Mouse (Mus musculus): ENCODE results near the gene Cecr2.
"Not testable (repeated sequence)": the region's sequence is repeated elsewhere in the genome, so short reads cannot be mapped to it uniquely, and the experiment has no call there.

The Cecr2 gene

GRCm38 (mm10) chr6:120665816-120666760 lies at the start of gene Cecr2:
Gene Cecr2 (plus strand): TSS chr6:120666369.
- DNase-seq (ENCODE audit: extremely low spot score, low read depth, low spot score) = no peak

- no peak for DNase-seq (ENCODE audit: extremely low spot score, low read depth, low spot score)
Measured at GRCm38 (mm10) chr6:120617586-120617985, 48.6 kb upstream of the Cecr2 start.

GRCm38 (mm10) chr6:120618518-120619402 lies 47.4 kb upstream of the Cecr2 start:
- DNase-seq (ENCODE audit: extremely low spot score, low read depth, low spot score) = no peak

- no peak for DNase-seq (ENCODE audit: extremely low spot score, low read depth, low spot score)
Measured at GRCm38 (mm10) chr6:120620193-120620592, 46.0 kb upstream of the Cecr2 start.

GRCm38 (mm10) chr6:120625081-120625480 lies 41.1 kb upstream of the Cecr2 start:
- no peak for DNase-seq (ENCODE audit: extremely low spot score, low read depth, low spot score)

- DNase-seq (ENCODE audit: extremely low spot score, low read depth, low spot score) = no peak
Measured at GRCm38 (mm10) chr6:120627096-120627495, 39.1 kb upstream of the Cecr2 start.

- no peak for DNase-seq (ENCODE audit: extremely low spot score, low read depth, low spot score)
Measured at GRCm38 (mm10) chr6:120628963-120629362, 37.2 kb upstream of the Cecr2 start.

- no peak for DNase-seq (ENCODE audit: extremely low spot score, low read depth, low spot score)
Measured at GRCm38 (mm10) chr6:120635391-120636028, 30.7 kb upstream of the Cecr2 start.

- DNase-seq (ENCODE audit: extremely low spot score, low read depth, low spot score) = no peak
Measured at GRCm38 (mm10) chr6:120639547-120639946, 26.6 kb upstream of the Cecr2 start.

- DNase-seq (ENCODE audit: extremely low spot score, low read depth, low spot score) = no peak
Measured at GRCm38 (mm10) chr6:120641866-120642378, 24.2 kb upstream of the Cecr2 start.

- no peak for DNase-seq (ENCODE audit: extremely low spot score, low read depth, low spot score)
Measured at GRCm38 (mm10) chr6:120643776-120644175, 22.4 kb upstream of the Cecr2 start.

GRCm38 (mm10) chr6:120644346-120645299 lies 21.5 kb upstream of the Cecr2 start:
- no peak for DNase-seq (ENCODE audit: extremely low spot score, low read depth, low spot score)

- not testable (repeated sequence) for DNase-seq (ENCODE audit: extremely low spot score, low read depth, low spot score)
Measured at GRCm38 (mm10) chr6:120647246-120648028, 18.7 kb upstream of the Cecr2 start.

GRCm38 (mm10) chr6:120648205-120648604 lies 18.0 kb upstream of the Cecr2 start:
- no peak for DNase-seq (ENCODE audit: extremely low spot score, low read depth, low spot score)

- no peak for DNase-seq (ENCODE audit: extremely low spot score, low read depth, low spot score)
Measured at GRCm38 (mm10) chr6:120652666-120653065, 13.5 kb upstream of the Cecr2 start.

GRCm38 (mm10) chr6:120655702-120656101 lies 10.5 kb upstream of the Cecr2 start:
- no peak for DNase-seq (ENCODE audit: extremely low spot score, low read depth, low spot score)

- no peak for DNase-seq (ENCODE audit: extremely low spot score, low read depth, low spot score)
Measured at GRCm38 (mm10) chr6:120658848-120659247, 7.3 kb upstream of the Cecr2 start.

- DNase-seq (ENCODE audit: extremely low spot score, low read depth, low spot score) = peak; percentile 46
Measured at GRCm38 (mm10) chr6:120665415-120665815, 754 bp upstream of the Cecr2 start.
